Mouse (Mus musculus) bone marrow, adult 2 months (tissue): ENCODE measurements around the gene 3110009E18Rik. TPM values are rescaled to one million over a fixed set of nuclear protein-coding genes. Genes with fewer than 3 reads are reported as not detected.
A peak's percentile ranks its signal among the peaks of the same experiment; 100 is the strongest.
"Not testable (repeated sequence)": the region's sequence is repeated elsewhere in the genome, so short reads cannot be mapped to it uniquely, and the experiment has no call there.

Source experiments
- H3K27ac ChIP-seq: fragments of 200-500 bp; 2 replicates; pipeline ENCODE4 v1.5.1; 2012; ENCODE audit warnings: low read depth, mild to moderate bottlenecking, control low read depth, inconsistent platforms, low read length; ENCODE audit not compliant: control insufficient read depth, poor library complexity, insufficient read depth
- H3K4me1 ChIP-seq: fragments of 200-500 bp; 2 replicates; pipeline ENCODE4 v1.6.1; 2011; ENCODE audit warnings: low read length; ENCODE audit not compliant: control insufficient read depth, insufficient read depth
- H3K4me3 ChIP-seq: fragments of 200-500 bp; replicated peaks from 2 replicates; pipeline ENCODE3; 2011; ENCODE audit warnings: mild to moderate bottlenecking, low read depth, low read length, control low read depth; ENCODE audit not compliant: control insufficient read depth
- CTCF ChIP-seq: fragments of 200-500 bp; IDR thresholded peaks from 2 replicates; pipeline ENCODE4 v1.5.1; 2011; ENCODE audit warnings: low read length, control low read depth; ENCODE audit not compliant: control insufficient read depth, insufficient read depth
- POLR2A ChIP-seq: fragments of 200-500 bp; IDR thresholded peaks from 2 replicates; pipeline ENCODE4 v1.6.1; 2011; ENCODE audit warnings: low read depth, mild to moderate bottlenecking, control low read depth, low read length, borderline replicate concordance; ENCODE audit not compliant: control insufficient read depth
- WGBS: fragments of 180-500 bp; shearing (Covaris S2); methylation state at CpG from one replicate; pipeline ENCODE4 v1.1.7; 2018; 5-methylcytosine and 5-hydroxymethylcytosine counted together
- polyA plus RNA-seq: library from polyadenylated mRNA; stranded (reverse); fragments of >200 nt; gene quantifications from 2 replicates; pipeline ENCODE4 v1.2.4, GENCODE M21; 2011; ENCODE audit warnings: low replicate concordance; ENCODE audit not compliant: missing spikeins, insufficient read depth, insufficient read length

The 3110009E18Rik gene
- polyA plus RNA-seq, 1 experiment: 5.6 TPM

GRCm38 (mm10) chr1:120080632-120081031, 40.4 kb upstream of the 3110009E18Rik start:
- H3K27ac ChIP-seq: no peak overlapping the region
- TF ChIP-seq POLR2A (no peak), CTCF (no peak)
- H3K4me1 ChIP-seq: no peaks in the 10 kb centered on the region
- 79% methylated on average over 1 of the region's 1 CpGs for WGBS
- no peak overlapping the region for H3K4me3 ChIP-seq

- Histone ChIP-seq H3K4me1 (no peaks in the 10 kb centered on the region), H3K27ac (no peak overlapping the region), H3K4me3 (no peak overlapping the region)
- WGBS: 52% methylated on average over 7 of the region's 7 CpGs
- TF ChIP-seq POLR2A: no peak
- no peak for TF ChIP-seq CTCF
Observed at GRCm38 (mm10) chr1:120082957-120083585, 37.9 kb upstream of the 3110009E18Rik start.

- Histone ChIP-seq H3K4me1 (no peaks in the 10 kb centered on the region), H3K27ac (no peak overlapping the region), H3K4me3 (no peak overlapping the region)
- TF ChIP-seq CTCF (no peak), POLR2A (no peak)
- WGBS: 75% methylated on average over 5 of the region's 5 CpGs
Observed at GRCm38 (mm10) chr1:120083921-120084517, 37.0 kb upstream of the 3110009E18Rik start.

- Histone ChIP-seq H3K4me1 (no peaks in the 10 kb centered on the region; the same call in 1 of the 2 replicates), H3K4me3 (no peak overlapping the region), H3K27ac (no peak overlapping the region)
- WGBS: 75% methylated on average over 3 of the region's 3 CpGs
- TF ChIP-seq POLR2A: no peak
- no peak for TF ChIP-seq CTCF
Observed at GRCm38 (mm10) chr1:120085696-120086095, 35.3 kb upstream of the 3110009E18Rik start.

- H3K4me1 ChIP-seq: no peaks in the 10 kb centered on the region; the same call in 1 of the 2 replicates
- TF ChIP-seq CTCF: no peak
- TF ChIP-seq POLR2A: no peak
- no peak overlapping the region for H3K4me3 ChIP-seq
- WGBS: 78% methylated on average over 13 of the region's 13 CpGs
- no peak overlapping the region for H3K27ac ChIP-seq
Observed at GRCm38 (mm10) chr1:120086644-120087043, 34.3 kb upstream of the 3110009E18Rik start.

- Histone ChIP-seq H3K27ac (no peak overlapping the region), H3K4me3 (no peak overlapping the region), H3K4me1 (no peaks in the 10 kb centered on the region; the same call in 1 of the 2 replicates)
- WGBS: 61% methylated on average over 5 of the region's 5 CpGs
- TF ChIP-seq CTCF: no peak
- no peak for TF ChIP-seq POLR2A
Observed at GRCm38 (mm10) chr1:120089180-120089579, 31.8 kb upstream of the 3110009E18Rik start.

- WGBS: 80% methylated on average over 8 of the region's 8 CpGs
- Histone ChIP-seq H3K4me3 (no peak overlapping the region), H3K4me1 (no peaks in the 10 kb centered on the region; the same call in 1 of the 2 replicates), H3K27ac (no peak overlapping the region)
- TF ChIP-seq POLR2A (no peak), CTCF (no peak)
Observed at GRCm38 (mm10) chr1:120090880-120091570, 30.0 kb upstream of the 3110009E18Rik start.

GRCm38 (mm10) chr1:120093482-120094134, 27.4 kb upstream of the 3110009E18Rik start:
- H3K4me3 ChIP-seq, H3K27ac ChIP-seq, H3K4me1 ChIP-seq: not testable (repeated sequence)
- 53% methylated on average over 13 of the region's 14 CpGs for WGBS
- TF ChIP-seq CTCF: peak; percentile 94
